Mouse (Mus musculus): Measurements from ENCODE around the gene Styxl1. TPM values are rescaled to one million over a fixed set of nuclear protein-coding genes. Genes with fewer than 3 reads are reported as not detected.

Styxl1 gene
- polyA plus RNA-seq, 1 experiment from 2014 or later, result not detected

GRCm38 (mm10) chr5:135707855-135708254 lies 70.3 kb downstream of the Styxl1 start:
- WGBS, result 58% methylated on average over 1 of the region's 1 CpGs

GRCm38 (mm10) chr5:135707039-135707438 lies 71.1 kb downstream of the Styxl1 start:
- H3K9ac ChIP-seq, result no peak overlapping the region
- no peaks in the 10 kb centered on the region for H3K27me3 ChIP-seq
- H3K4me1 ChIP-seq, result no peaks in the 10 kb centered on the region
- H3K36me3 ChIP-seq, result peaks cover 54% of the 10 kb centered on the region
- no peaks in the 10 kb centered on the region for H3K9me3 ChIP-seq
- WGBS, result 97% methylated on average over 13 of the region's 13 CpGs
- H3K4me3 ChIP-seq, result no peak overlapping the region
- no peak overlapping the region for H3K4me2 ChIP-seq (replicated peaks)
- no peak for ATAC-seq (ENCODE audit: low FRiP score, low read depth)
- H3K27ac ChIP-seq, result no peak overlapping the region

More at GRCm38 (mm10) chr5:135707855-135708254, 70.3 kb downstream of the Styxl1 start:
- H3K27ac ChIP-seq, result no peak overlapping the region
- peaks cover 46% of the 10 kb centered on the region for H3K36me3 ChIP-seq
- H3K4me3 ChIP-seq, result no peak overlapping the region
- no peak overlapping the region for H3K4me2 ChIP-seq (replicated peaks)
- no peak overlapping the region for H3K9ac ChIP-seq
- no peaks in the 10 kb centered on the region for H3K4me1 ChIP-seq
- H3K9me3 ChIP-seq, result no peaks in the 10 kb centered on the region
- no peak for ATAC-seq (ENCODE audit: low FRiP score, low read depth)
- no peaks in the 10 kb centered on the region for H3K27me3 ChIP-seq

DNA sequence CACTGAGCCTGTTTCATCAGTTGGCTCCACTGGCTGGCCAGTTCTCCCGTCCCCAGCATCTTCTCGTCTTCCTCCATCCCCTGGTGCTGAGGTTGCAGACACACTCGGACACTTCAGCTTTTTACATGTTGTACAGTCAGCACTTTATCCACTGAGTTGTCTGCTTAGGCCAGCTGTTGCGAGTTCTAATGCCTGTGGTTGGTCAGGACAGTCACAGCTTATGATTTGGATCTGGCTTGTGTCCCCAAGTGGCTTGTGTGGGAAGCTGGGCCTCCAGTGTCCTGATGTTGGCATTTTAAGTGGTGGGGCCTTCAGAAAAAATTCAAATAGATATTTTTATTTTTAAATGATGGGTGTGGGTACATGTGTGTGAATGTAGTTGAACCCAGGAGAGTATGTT lies 72.8 kb downstream of the Styxl1 start:
- WGBS, result 91% methylated on average over 4 of the region's 4 CpGs
- H3K4me3 ChIP-seq, result no peak overlapping the region
- no peak for ATAC-seq (ENCODE audit: low FRiP score, low read depth)
- H3K9ac ChIP-seq, result no peak overlapping the region
- no peaks in the 10 kb centered on the region for H3K9me3 ChIP-seq
- H3K27me3 ChIP-seq, result no peaks in the 10 kb centered on the region
- peaks cover 65% of the 10 kb centered on the region for H3K36me3 ChIP-seq
- H3K27ac ChIP-seq, result no peak overlapping the region
- no peaks in the 10 kb centered on the region for H3K4me1 ChIP-seq
- H3K4me2 ChIP-seq (replicated peaks), result no peak overlapping the region

DNA sequence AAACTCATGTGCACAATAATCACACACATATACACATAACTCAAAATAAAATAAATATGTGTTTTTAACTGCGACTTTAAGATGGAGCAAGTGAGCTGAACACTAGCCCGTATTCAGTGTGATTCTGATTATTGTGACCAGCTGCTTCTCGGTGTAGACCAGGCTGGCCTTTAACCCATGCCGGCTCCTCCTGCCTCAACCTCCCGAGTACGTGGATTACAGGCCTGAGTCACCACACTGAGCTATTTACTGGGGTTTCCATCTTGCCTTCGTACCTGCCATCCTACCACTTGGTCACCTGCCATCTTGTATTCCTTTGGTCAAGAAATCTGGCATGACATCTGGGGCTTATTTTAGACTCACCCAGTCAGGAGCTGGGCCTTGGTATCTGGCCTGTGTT lies 74.8 kb downstream of the Styxl1 start:
- Histone ChIP-seq H3K27ac (no peak overlapping the region), H3K27me3 (no peaks in the 10 kb centered on the region), H3K4me1 (no peaks in the 10 kb centered on the region), H3K4me2 (replicated peaks) (no peak overlapping the region), H3K9me3 (no peaks in the 10 kb centered on the region), H3K9ac (no peak overlapping the region), H3K36me3 (peaks cover 64% of the 10 kb centered on the region), H3K4me3 (no peak overlapping the region)
- ATAC-seq (ENCODE audit: low FRiP score, low read depth), result no peak
- WGBS, result 91% methylated on average over 7 of the region's 7 CpGs

DNA sequence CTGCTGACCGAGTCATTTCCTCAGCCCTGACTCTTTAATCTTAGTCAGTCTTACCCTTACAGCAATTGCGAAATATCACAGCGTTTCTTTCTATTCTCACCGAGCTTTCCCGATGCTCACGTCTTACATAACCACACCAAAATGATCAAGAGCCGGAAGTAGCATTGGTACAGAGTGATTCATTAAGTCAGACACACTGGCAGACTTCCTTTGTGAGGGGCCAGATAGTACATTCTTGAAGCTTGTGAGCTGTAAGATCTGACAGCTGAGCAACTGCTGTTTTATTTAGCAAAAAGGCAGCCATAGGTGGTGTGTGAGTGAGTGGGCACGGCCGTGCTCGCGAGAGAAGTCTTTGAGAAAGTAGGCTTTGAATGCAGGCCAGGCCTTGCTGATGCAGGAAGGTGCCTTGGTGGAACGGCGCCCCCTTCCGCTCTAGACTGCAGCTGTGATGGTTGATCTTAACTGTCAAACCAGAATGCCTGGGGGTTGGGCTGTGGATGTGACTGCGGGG lies 75.4 kb downstream of the Styxl1 start:
- 81% methylated on average over 15 of the region's 15 CpGs for WGBS
- no peak overlapping the region for H3K4me2 ChIP-seq (replicated peaks)
- H3K27me3 ChIP-seq, result no peaks in the 10 kb centered on the region
- H3K36me3 ChIP-seq, result peaks cover 62% of the 10 kb centered on the region
- no peaks in the 10 kb centered on the region for H3K4me1 ChIP-seq
- H3K9ac ChIP-seq, result no peak overlapping the region
- no peak for ATAC-seq (ENCODE audit: low FRiP score, low read depth)
- no peak overlapping the region for H3K4me3 ChIP-seq
- no peak overlapping the region for H3K27ac ChIP-seq
- no peaks in the 10 kb centered on the region for H3K9me3 ChIP-seq

DNA sequence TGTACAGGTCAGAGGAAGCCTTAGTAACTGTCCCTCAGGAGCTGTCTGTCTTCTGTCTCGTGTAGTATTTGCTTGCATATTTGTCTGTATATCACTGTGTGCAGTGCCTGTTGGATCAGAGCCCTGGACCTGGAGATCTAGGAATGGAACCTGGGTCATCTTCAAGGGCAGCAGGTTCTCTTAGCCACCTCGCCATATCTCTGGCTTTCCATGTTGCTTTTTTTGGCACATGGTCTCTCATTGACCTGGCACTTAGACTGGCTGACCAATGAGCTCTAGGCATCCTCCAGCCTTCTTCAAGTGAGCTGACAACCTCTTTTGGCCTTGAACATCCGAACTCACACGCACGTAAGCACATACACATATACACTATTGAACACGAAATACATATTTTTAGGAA lies 76.0 kb downstream of the Styxl1 start:
- WGBS, result 89% methylated on average over 6 of the region's 6 CpGs
- Histone ChIP-seq H3K4me2 (replicated peaks) (no peak overlapping the region), H3K27me3 (no peaks in the 10 kb centered on the region), H3K4me3 (no peak overlapping the region), H3K36me3 (peaks cover 57% of the 10 kb centered on the region), H3K4me1 (no peaks in the 10 kb centered on the region), H3K9me3 (no peaks in the 10 kb centered on the region), H3K9ac (no peak overlapping the region), H3K27ac (no peak overlapping the region)
- no peak for ATAC-seq (ENCODE audit: low FRiP score, low read depth)

GRCm38 (mm10) chr5:135701601-135702000 lies 76.6 kb downstream of the Styxl1 start:
- Histone ChIP-seq H3K4me3 (no peak overlapping the region), H3K9ac (no peak overlapping the region), H3K27ac (no peak overlapping the region), H3K36me3 (peaks cover 51% of the 10 kb centered on the region), H3K4me1 (no peaks in the 10 kb centered on the region), H3K27me3 (no peaks in the 10 kb centered on the region), H3K4me2 (replicated peaks) (no peak overlapping the region), H3K9me3 (no peaks in the 10 kb centered on the region)
- no peak for ATAC-seq (ENCODE audit: low FRiP score, low read depth)
- 95% methylated on average over 4 of the region's 4 CpGs for WGBS

GRCm38 (mm10) chr5:135697711-135698111 lies 80.5 kb downstream of the Styxl1 start:
- peaks cover 9% of the 10 kb centered on the region for H3K4me1 ChIP-seq
- no peaks in the 10 kb centered on the region for H3K9me3 ChIP-seq
- no peak overlapping the region for H3K4me2 ChIP-seq (replicated peaks)
- H3K27me3 ChIP-seq, result no peaks in the 10 kb centered on the region
- ATAC-seq (ENCODE audit: low FRiP score, low read depth), result no peak
- H3K9ac ChIP-seq, result no peak overlapping the region
- 93% methylated on average over 5 of the region's 5 CpGs for WGBS
- no peak overlapping the region for H3K27ac ChIP-seq
- no peak overlapping the region for H3K4me3 ChIP-seq
- H3K36me3 ChIP-seq, result peaks cover 30% of the 10 kb centered on the region

Small RNA genes within 50 kb of the gene (microRNA-seq; reads per million reads assigned to microRNA genes)
- not detected for gene Mir7034

Other genes starting within 250 kb of the Styxl1 start
- gene Hip1, start 233.3 kb downstream of the Styxl1 start, polyA plus RNA-seq (2015; fragmentation: Nextera tagmentation; extraction: Ambion mirVana), result 41.3 and 48.5 TPM in 2 replicates
- not detected in 2 replicates for gene Ccl26, start 214.8 kb downstream of the Styxl1 start, polyA plus RNA-seq (2015; fragmentation: Nextera tagmentation; extraction: Ambion mirVana)
- gene Ccl24, start 205.3 kb downstream of the Styxl1 start, polyA plus RNA-seq (2015; fragmentation: Nextera tagmentation; extraction: Ambion mirVana), result 1.3 and 1.4 TPM in 2 replicates
- gene Rhbdd2, start 145.8 kb downstream of the Styxl1 start, polyA plus RNA-seq (2015; fragmentation: Nextera tagmentation; extraction: Ambion mirVana), result 40.1 and 43.1 TPM in 2 replicates
- gene Por, start 108.4 kb downstream of the Styxl1 start, polyA plus RNA-seq (2015; fragmentation: Nextera tagmentation; extraction: Ambion mirVana), result 89.7 and 93.5 TPM in 2 replicates
- gene Tmem120a, start 33.9 kb downstream of the Styxl1 start, polyA plus RNA-seq (2015; fragmentation: Nextera tagmentation; extraction: Ambion mirVana), result 49.3 and 49.4 TPM in 2 replicates
- 449 and 457 TPM in 2 replicates for gene Mdh2, start 95 bp upstream of the Styxl1 start, polyA plus RNA-seq (2015; fragmentation: Nextera tagmentation; extraction: Ambion mirVana)
- 0.19 and 0.38 TPM in 2 replicates for gene Srrm3, start 28.5 kb upstream of the Styxl1 start, polyA plus RNA-seq (2015; fragmentation: Nextera tagmentation; extraction: Ambion mirVana)
- 134 and 150 TPM in 2 replicates for gene Hspb1, start 109.5 kb upstream of the Styxl1 start, polyA plus RNA-seq (2015; fragmentation: Nextera tagmentation; extraction: Ambion mirVana)
- 155 and 168 TPM in 2 replicates for gene Ywhag, start 156.2 kb upstream of the Styxl1 start, polyA plus RNA-seq (2015; fragmentation: Nextera tagmentation; extraction: Ambion mirVana)
- gene Ssc4d, start 196.1 kb upstream of the Styxl1 start, polyA plus RNA-seq (2015; fragmentation: Nextera tagmentation; extraction: Ambion mirVana), result 4.4 and 4.5 TPM in 2 replicates
- 0.22 and 0.47 TPM in 2 replicates for gene Zp3, start 201.7 kb upstream of the Styxl1 start, polyA plus RNA-seq (2015; fragmentation: Nextera tagmentation; extraction: Ambion mirVana)
- gene Dtx2, start 216.4 kb upstream of the Styxl1 start, polyA plus RNA-seq (2015; fragmentation: Nextera tagmentation; extraction: Ambion mirVana), result 35.2 and 37.9 TPM in 2 replicates